Mouse (Mus musculus): ENCODE data around the gene Khdc1c. TPM values are rescaled to one million over a fixed set of nuclear protein-coding genes. Genes with fewer than 3 reads are reported as not detected.

Gene Khdc1c
- total RNA-seq, 2 experiments from 2014 or later, result not detected

Other genes starting within 250 kb of the Khdc1c start
- gene Tmem14a, start 149.8 kb upstream of the Khdc1c start, total RNA-seq (2015; ENCODE audit: low replicate concordance), result not detected in 2 replicates
- not detected in 2 replicates for gene Tmem14a, start 149.8 kb upstream of the Khdc1c start, total RNA-seq (2017; ENCODE audit: low replicate concordance)
- gene Gsta3, start 127.7 kb upstream of the Khdc1c start, total RNA-seq (2015; ENCODE audit: low replicate concordance), result not detected in 2 replicates
- gene Gsta3, start 127.7 kb upstream of the Khdc1c start, total RNA-seq (2017; ENCODE audit: low replicate concordance), result not detected in 2 replicates
- not detected in 2 replicates for gene Khdc1a, start 18.7 kb upstream of the Khdc1c start, total RNA-seq (2015; ENCODE audit: low replicate concordance)
- not detected in 2 replicates for gene Khdc1a, start 18.7 kb upstream of the Khdc1c start, total RNA-seq (2017; ENCODE audit: low replicate concordance)
- 0.63 TPM in 1 of 2 replicates, not detected in the other for gene Khdc1b, start 15.2 kb downstream of the Khdc1c start, total RNA-seq (2015; ENCODE audit: low replicate concordance)
- 0.17 TPM in 1 of 2 replicates, not detected in the other for gene Khdc1b, start 15.2 kb downstream of the Khdc1c start, total RNA-seq (2017; ENCODE audit: low replicate concordance)

All from erythroblast, adult 5-6 weeks (primary cell).